Mouse (Mus musculus): ENCODE measurements around the gene Hap1.
"Not testable (repeated sequence)": the region's sequence is repeated elsewhere in the genome, so short reads cannot be mapped to it uniquely, and the experiment has no call there.

Gene Hap1

DNA sequence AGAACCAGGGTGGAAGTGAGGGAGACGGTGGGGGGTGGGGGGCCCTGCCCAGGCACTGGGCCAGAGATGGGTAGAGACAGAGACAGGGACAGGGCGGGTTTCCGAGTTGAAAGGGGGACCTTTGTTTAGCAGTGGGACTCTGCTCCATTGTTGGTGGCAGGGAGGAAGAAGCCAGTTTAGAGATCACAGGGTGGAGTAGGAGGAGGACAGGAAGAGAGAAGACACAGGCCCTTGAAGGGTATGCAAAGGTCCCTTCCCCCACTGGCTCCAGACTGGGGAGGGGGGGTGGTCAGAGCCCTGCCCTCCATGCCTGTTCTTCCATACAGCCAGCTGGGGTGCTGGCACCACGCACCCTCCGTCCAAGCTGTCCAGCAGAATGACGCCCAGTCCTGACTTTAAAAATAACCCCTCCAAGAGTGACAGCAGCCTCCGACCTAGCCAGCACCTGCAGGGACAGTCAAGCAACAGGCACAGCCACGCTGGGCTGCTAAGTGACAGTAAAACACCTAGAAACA is 34.1 kb upstream of the Hap1 start:
- DNase-seq (ENCODE audit: low read depth, low spot score): no peak

DNA sequence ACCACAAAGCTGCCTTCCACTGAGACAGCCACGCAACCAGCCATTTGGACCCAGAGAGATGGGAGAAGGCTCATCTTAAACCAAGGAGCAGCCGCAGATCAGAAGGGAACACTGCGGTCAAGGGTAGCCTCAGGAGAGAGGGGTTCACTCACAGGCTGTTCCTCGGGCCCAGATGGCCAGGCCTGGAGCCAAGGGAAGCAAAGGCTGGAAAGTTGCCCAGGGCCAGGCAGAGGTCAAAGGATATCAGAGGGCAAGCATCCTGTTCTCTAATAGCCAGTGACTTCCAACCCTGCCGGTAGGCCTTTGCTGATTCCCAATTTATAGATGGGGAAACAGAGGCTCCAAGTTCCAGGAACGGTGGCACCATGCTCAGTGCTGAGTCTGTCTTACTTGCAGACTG is 32.7 kb upstream of the Hap1 start:
- no peak for DNase-seq (ENCODE audit: low read depth, low spot score)

DNA sequence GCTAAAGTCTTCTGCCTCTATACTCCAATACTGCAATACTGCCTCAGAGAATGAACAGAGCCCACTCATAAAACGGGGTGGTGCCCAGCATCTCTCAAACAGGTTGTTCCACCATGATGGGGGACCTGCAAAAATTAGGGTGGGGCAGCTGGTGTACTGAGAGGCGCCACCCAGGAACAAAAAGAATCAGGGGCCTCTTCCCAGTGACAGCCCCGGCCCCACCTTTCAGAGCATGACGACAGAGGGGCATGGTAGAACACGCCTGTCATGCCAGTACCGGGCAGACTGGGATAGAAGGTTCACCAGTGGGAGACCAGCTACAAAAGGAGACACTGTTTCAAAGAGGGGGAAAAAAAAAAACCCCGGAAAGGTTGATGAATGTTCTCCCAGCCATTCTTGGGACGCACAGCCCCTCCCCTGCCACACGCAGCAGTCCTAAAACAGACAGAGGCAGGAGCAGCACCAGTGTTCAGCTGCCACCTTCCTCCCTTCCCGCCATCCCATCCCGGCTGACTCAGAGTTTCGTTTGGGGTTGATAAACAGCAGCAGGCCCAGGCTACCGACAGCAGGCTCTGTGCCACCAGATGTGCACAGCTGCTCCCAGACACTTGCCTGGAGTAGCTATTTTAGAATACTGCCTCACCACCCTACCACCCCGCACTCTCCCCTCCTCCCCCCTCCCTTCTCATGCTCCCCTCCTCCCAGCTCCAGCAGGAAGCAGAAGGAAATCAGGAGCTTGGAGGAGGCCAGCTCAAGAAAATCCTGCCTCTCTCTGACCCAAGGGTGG is 31.9 kb upstream of the Hap1 start:
- DNase-seq (ENCODE audit: low read depth, low spot score): peak; percentile 72

DNA sequence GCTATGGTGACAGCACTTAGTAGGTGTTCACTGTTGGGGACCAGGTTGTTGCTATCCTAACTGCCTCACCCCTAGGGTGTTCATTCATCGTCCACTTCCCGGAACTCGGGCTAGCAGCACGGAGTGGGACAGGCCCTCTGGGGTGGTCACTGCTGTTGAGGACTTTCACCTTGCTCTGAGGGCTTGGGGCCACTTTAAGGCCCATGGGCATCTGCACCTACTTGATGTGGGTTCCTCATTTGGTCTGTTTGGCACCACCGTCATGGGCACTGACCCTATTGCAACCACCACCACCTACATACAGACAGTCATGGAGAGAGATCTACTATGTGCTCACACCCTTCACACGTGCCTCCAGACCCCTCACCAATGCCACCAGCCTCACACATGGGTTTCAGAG is 31.2 kb upstream of the Hap1 start:
- DNase-seq (ENCODE audit: low read depth, low spot score): no peak

GRCm38 (mm10) chr11:100386586-100386985 is 30.7 kb upstream of the Hap1 start:
- no peak for DNase-seq (ENCODE audit: low read depth, low spot score)

DNA sequence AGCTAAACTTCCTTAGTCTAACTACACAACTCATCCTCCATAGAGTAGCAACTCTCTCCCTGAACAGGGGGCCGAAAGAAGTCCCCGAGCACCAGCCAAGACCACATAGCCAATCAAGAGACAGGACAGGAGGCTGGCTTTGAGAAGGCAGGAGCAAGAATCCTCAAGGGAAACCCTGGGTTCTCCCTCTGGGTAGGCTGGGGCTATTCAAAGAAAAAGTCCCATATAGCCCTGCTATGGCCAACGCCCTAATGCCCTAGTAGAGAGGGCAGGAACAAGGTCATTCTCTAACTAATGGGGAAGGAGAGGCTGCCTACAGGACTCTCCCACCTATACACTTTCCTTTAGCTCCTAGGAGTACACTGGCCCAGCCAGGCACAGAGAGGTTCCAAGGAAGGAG is 29.1 kb upstream of the Hap1 start:
- DNase-seq (ENCODE audit: low read depth, low spot score): no peak

DNA sequence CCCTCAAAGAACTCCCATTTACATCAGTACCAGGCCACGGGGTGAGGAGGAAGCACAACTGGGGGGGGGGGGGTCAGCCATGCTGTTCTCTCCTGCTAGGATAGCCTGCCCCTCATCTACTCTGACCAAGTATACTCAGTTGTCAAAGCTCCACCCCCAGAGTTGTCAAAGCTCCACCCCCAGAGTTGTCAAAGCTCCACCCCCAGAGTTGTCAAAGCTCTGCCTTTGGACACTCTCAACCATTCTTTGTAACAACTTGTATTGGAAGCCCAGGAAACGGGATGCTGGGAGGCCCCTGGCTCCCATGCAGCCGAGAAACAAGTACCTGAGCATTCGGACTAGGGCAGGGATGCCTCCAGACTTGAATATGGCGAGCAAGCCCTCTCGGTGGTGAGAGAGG is 26.8 kb upstream of the Hap1 start:
- no peak for DNase-seq (ENCODE audit: low read depth, low spot score)

DNA sequence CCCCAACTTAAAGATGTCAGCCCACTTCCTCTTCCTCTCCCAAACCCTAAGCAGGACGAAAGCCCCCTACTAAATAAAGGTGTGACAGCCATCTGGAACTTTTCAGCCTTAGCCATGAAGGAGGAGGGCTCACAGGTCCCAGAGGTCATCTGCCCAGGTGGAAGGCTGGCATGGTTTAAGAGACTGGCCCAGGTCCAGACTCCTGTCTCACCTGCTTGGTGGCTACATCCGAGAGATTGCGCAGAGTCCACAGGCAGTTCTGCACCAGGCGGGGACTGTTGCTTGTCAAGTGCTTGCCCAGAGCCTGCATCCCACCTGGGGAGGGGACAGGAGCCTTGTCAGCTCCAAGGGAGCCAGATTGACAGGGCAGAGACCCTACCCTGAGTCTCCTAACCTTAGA is 23.4 kb upstream of the Hap1 start:
- no peak for DNase-seq (ENCODE audit: low read depth, low spot score)

DNA sequence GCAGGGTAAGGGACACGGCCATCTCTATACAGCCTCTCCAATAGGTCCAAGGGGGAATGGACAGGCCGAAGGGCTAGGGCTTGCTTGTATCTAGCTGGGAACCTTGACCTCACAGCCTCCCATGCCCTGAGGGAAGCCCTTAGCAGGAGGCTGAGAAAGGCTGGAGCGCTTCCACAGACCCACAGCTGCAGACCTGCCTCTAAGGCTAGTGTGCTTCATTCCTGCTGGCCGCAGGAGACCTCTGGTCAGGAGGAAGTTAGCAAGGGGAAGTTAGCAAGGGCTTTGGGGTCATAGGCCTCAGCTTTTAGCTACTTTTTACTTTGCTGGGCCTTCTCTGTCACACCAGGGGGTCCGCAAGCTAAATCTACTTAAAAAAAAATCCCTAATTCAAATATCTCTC is 22.5 kb upstream of the Hap1 start:
- DNase-seq (ENCODE audit: low read depth, low spot score): no peak

DNA sequence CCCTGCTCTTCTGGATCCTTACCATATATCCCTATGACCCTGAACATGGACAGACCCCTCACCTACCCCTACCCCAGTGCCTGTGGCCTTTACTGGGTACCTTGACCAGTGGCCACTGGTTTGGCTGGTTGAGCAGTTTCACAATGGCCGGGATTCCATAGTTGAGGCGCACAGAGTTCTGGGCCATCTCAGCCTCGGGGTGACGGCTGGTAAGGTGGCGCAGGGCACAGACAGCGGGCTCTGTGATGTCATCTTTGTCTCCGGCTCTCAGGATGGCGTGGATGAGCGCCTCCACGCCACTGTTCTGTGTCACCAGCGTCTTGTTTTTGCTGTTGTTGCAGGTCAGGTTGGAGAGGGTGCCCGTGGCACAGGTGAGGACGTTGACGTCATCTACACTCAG is 22.1 kb upstream of the Hap1 start:
- DNase-seq (ENCODE audit: low read depth, low spot score): no peak

- DNase-seq (ENCODE audit: low read depth, low spot score): no peak
Measured at GRCm38 (mm10) chr11:100376746-100377389, 20.9 kb upstream of the Hap1 start.

- DNase-seq (ENCODE audit: low read depth, low spot score): no peak
Measured at GRCm38 (mm10) chr11:100376005-100376404, 20.1 kb upstream of the Hap1 start.

GRCm38 (mm10) chr11:100375127-100375526 is 19.2 kb upstream of the Hap1 start:
- DNase-seq (ENCODE audit: low read depth, low spot score): no peak

- DNase-seq (ENCODE audit: low read depth, low spot score): no peak
Measured at GRCm38 (mm10) chr11:100371981-100372558, 16.1 kb upstream of the Hap1 start.

GRCm38 (mm10) chr11:100369822-100370221 is 13.9 kb upstream of the Hap1 start:
- DNase-seq (ENCODE audit: low read depth, low spot score): no peak

DNA sequence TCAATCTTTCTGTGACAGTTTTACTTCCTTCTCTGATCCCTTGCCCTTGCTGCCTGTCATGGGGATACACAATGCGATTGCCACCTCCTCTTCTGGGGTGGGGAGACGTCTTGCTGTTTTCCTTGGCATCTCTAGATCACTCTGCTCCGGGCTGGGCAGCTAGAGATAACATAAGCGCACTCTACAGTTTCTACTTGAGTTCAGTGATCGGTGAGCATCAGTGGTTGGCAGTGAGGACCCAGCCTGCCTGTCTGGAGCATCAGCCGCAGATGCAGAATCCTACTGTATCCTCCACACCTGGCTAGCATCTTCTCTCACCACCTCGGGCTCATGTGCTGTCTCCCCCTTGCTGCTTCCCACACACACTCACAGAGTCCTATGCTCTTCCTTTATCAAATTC is 13.2 kb upstream of the Hap1 start:
- DNase-seq (ENCODE audit: low read depth, low spot score): no peak

DNA sequence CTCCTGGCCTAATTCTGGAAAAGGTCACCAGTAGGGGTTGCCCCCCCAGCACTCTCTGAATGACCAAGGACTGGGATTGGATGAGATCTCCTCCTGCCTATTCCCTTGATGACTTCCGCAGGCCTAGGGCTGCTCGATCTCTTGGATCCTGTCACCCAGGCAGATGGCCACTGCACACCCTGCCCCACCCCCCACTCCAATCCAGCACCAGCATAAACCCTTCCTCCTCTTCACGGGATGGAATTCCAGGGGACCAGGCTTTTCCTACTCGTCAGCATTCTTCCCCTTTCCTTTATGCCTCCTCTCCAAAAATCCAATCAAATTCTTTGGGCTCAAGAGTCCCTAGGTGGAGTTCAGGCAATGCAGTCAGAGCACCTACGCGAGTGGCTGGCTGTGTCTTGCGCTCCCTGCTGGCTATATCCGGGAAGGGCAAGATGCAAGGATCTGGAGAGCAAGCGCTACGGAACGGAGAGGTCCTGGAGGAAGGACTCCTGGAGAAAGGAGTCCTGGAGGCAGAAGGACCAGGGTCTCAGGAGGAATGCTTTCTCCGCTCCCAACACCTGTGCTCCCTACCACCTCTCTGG is 7.1 kb upstream of the Hap1 start:
- no peak for DNase-seq (ENCODE audit: low read depth, low spot score)

DNA sequence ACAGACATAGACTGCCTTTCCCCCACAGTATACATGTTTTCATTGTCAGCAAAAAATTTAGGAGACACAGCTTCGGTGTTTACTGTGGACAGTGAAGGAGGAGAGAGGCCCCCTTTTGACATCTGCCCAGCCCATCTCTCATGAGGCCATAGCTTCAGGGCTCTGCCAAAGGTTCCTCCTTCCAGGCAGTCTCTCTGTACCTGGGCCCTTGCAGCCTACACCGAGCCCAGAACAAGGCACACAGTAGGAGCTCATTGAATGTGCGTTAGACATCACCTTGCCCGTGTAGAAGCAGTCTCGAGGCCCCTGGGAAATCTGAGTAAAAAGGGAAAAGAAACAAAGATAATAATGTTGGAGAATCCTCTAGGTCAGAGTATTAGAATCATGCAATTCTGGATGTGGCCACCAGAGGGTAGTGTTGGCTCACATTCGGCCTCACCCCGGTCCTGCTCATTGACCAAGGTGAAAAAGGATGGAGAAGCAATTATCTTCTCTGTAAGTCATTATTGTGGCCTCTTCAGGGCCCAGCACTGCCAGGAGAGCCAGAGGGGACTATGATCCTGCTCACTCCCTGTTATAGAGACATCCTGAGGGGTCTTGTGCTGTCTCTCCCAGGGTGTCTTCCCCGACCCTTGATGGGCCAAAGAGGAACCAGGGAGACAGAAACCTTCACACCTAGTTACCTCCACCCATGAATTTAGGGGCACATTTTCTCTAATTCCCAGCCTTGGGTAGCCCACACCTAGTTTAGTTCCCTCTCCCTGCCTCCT is 6.5 kb upstream of the Hap1 start:
- no peak for DNase-seq (ENCODE audit: low read depth, low spot score)

GRCm38 (mm10) chr11:100361059-100361458 is 5.1 kb upstream of the Hap1 start:
- not testable (repeated sequence) for DNase-seq (ENCODE audit: low read depth, low spot score)

DNA sequence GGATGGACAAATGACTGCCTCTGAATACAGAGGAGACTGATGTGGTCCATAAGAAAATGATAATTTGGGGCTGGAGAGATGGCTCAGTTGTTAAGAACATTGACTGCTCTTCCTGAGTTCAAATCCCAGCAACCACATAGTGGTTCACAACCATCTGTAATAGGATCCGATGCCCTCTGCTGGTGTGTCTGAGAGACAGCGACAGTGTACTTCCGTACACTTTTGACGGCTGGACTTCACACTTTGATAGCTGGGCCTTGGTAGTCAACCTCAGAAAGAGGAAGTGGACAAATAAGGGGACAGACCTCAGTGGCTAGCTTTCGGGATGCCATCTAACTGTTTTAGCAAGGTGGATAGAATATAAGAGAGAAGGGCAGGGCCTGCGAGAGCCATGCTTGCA is 4.2 kb upstream of the Hap1 start:
- DNase-seq (ENCODE audit: low read depth, low spot score): no peak

DNA sequence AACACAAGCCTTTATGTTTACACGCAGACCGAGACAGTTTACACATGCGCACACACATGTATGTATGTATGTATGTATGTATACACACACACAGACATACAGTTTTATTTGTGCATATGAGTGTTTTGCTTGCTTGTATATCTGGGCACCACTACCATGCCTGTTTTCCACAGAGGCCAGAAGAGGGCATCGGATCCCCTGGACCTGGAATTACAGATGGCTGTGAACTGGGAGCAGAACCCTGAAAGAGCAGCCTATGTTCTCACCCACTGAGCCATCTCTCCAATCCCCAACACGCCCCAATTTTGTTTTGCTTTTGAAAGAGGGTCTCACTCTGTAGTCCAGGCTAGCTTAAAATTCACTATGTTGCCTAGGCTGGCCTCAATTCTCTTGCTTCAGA is 1.5 kb upstream of the Hap1 start:
- DNase-seq (ENCODE audit: low read depth, low spot score): no peak

DNA sequence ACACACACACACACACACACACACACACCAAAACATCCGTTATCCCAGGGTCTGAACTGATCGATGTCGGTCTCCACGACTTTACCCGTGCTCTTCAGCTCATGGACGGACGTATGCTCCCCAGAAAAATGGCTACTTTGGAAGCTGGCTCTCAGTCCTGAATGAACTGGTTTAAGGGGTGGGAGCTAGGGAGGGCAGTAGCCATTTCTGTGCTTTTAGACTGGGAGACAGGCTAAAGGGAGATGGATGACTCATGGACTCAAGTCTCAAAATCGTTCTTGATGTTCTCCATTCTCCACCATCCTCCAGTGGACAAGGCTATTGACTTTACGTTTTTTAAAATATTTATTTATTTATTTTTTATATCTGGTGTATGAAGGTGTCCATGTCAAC is 887 bp upstream of the Hap1 start:
- no peak for DNase-seq (ENCODE audit: low read depth, low spot score)

Data from telencephalon, adult 2 months (tissue).